Mouse (Mus musculus) left cerebral cortex, postnatal 10 days (tissue): ENCODE measurements around the gene Gucy2g. TPM values are rescaled to one million over a fixed set of nuclear protein-coding genes. Genes with fewer than 3 reads are reported as not detected.
A peak's percentile ranks its signal among the peaks of the same experiment; 100 is the strongest.

Experiments used
- DNase-seq, 2 experiments: peaks; one replicate each; pipeline ENCODE4 v3.0.0; 2021 to 2022; ENCODE audit warnings: low spot score in 2 of 2, mixed read lengths in 1 of 2; ENCODE audit errors: extremely low spot score in 1 of 2
- intact Hi-C: fragments of 180-260 bp; cut with DNase I; formaldehyde crosslinking; loops from one replicate; pipeline ENCODE4 v1.15.1; 2025
- total RNA-seq, 2 experiments: library from RNA; stranded (reverse); gene quantifications; 2 replicates each; pipeline ENCODE4 v1.2.3; 2021

Gucy2g gene
- total RNA-seq, 2 experiments from 2014 or later, result 2.4 to 2.7 TPM

DNA sequence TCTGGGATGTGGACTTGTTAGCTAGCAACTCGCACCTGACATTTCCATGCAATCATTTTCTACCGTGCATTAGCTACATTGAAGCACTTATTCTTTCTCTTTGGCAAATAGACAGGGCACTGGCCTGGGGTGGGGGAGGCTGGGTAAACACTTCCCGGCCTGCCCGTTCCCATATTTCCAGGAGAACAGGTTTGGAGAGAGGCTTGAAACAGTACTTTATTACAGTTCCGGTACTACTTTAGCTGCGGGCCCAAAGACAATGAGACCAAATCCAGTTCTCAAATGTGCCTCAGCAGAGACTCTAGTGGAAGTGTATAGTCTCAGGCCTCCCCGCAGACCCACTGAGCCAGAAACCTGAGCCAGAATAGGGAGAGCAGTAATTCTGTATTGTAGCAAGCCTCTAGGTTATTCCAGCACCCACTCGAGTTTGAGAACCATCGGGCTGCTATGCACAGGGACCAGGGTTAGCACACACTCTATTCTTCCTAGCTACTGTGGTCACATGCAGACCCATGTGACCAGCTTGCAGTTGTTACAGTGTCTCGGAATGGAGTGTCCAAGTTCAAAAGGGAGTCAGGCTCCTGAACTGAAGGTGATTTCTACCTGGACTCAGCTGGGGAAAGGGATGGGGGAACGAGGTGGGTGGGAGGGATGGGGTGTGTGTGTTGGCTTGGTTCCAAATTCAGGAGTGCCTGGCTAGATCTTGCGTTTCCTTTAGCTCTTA is 27.3 kb downstream of the Gucy2g start:
- DNase-seq, result no peak
- intact Hi-C loops, result no loop called here

DNA sequence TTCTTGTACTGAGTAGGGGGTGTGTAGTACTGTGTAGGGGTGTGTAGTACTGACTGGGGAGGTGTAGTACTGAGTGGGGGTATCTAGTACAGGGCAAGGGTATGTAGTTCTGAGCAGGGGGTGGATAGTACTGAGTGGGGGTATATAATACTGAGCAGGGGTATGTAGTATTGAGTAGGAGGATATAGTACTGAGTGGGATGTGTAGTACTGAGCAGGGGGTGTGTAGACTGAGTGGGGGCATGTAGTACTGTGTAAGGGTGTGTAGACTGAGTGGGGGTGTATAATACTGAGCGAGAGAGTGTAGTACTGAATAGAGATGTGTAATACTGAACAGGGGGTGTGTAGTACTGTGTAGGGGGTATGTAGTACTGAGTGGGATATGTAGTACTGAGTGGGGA is 29.3 kb downstream of the Gucy2g start:
- intact Hi-C loops, result no loop called here
- DNase-seq, result no peak

GRCm38 (mm10) chr19:55209084-55209483 is 32.0 kb downstream of the Gucy2g start:
- DNase-seq, result no peak
- intact Hi-C loops, result loop anchor here (10.0 kb wide), 1 partner anchor 1284 kb away; no protein-coding TSS in a partner anchor

- DNase-seq, result no peak
- intact Hi-C loops, result loop anchor here (10.0 kb wide), 1 partner anchor 1284 kb away; no protein-coding TSS in a partner anchor
Measured at GRCm38 (mm10) chr19:55208654-55209053, 32.4 kb downstream of the Gucy2g start.

DNA sequence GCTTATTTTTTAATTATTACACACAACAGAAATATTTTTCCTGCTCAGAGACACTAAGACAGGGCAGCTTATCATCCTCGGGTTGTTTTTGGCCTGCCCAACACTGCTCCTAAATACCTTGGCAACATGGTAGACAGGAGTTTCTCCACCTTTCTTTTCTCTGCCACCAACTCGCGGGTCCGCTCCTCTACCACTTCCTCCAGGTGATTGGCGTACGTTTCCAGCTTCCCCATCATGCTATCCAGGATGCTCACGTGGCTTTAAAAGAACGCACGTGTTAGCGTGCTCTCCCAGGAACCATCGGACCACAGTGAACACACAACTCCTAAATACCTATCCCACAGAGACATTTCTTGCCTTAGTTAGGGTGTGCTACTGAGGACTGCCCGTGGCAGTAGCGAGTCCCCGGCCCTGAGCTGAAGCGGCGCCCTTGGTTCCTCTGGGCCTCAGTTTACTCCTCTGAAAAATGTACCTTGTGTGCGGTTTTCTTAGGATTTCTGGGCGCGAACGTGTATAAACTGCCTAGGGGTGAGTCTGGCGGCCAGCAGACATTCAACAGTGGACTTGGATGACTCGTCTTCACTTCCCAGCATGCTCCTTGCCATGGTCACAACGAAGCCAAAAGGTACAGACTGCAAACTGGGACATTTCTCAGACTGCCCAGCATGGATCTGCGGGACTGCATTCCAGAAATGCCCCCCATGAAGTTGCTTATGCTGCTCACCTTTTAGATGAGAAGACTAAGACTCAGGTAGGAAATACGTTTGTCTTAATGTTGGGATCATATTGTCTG is 33.1 kb downstream of the Gucy2g start:
- intact Hi-C loops, result loop anchor here (10.0 kb wide), 1 partner anchor 1283 kb away; no protein-coding TSS in a partner anchor
- no peak for DNase-seq

DNA sequence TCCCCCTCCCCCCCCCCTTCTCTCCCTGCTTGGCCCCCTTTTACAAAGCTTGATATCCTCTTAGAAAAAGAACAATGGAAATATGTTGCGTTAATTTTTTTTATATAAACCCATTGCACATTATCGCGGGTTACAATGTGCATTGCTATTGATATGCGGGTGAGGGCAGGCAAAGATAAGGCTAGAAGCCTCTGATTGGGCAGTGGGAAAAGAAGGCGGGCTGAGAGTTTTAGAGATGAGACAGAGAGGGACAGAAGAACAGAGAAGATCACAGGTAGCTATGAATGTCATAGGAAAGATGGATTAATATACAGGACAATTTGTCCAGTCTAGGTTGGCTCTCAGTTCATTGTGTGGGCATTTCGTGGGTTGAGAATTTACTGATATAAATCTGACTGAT is 33.8 kb downstream of the Gucy2g start:
- intact Hi-C loops, result loop anchor here (10.0 kb wide), 1 partner anchor 1282 kb away; no protein-coding TSS in a partner anchor

DNA sequence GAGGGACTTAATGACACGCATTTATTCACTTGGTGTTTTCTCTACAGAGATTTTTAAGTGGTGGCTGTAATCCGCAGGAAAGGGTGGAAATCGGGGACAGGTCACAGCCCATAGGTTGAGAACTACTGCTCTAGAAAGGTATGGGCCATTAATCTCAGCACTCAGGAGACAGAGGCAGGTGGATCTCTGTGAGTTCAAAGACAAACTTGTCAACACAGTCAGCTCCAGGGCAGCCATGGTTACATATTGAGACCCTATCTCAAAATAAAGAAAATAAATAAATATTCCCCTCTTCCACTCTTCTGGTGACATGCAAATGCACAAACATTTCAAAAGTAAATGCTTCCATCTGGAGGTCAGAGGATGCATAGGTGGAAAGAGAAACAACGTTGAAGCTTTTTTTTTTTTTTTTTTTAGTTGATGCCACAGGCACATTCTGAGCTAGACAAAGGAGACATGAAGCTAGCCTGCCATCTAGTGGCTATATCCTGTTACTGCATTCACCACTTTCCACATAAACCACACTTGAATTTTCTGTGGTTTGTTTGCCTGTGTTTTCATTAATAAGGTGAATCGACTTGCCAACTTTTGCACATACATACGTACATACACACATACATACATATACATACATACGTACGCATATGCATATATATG is 34.4 kb downstream of the Gucy2g start:
- peak in 1 of 2 experiments; percentile 66 for DNase-seq
- intact Hi-C loops, result loop anchor here (10.0 kb wide), 1 partner anchor 1282 kb away; no protein-coding TSS in a partner anchor

More for the DNA sequence above, 33.8 kb downstream of the Gucy2g start:
- DNase-seq, result no peak

GRCm38 (mm10) chr19:55198303-55198702 is 42.7 kb downstream of the Gucy2g start:
- intact Hi-C loops, result loop anchor here (5.0 to 10.0 kb wide), 2 partner anchors 121 to 1254 kb away; partner anchors contain the start of genes Bbip1 and Shoc2
- peak; percentile 69 to 75 for DNase-seq

DNA sequence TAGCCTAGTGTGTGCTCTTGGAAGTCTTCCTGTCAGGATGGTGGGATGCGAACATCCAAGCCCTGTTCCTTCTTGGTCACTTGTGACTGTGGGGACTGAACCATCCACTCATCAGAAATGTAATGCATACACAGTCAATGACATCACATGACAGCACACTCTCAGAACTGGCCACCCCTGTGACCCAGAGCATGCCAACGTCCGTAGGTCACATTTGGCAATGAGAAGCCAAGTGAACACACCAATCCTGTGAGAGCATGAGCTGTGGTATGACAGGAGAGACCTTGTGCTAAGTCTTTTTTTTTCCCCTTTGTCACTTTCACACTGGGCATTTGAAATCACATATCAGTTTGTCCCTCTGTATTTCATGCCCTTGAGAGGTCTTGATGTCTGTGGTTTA is 45.5 kb downstream of the Gucy2g start:
- intact Hi-C loops, result loop anchor here (5.0 to 10.0 kb wide), 2 partner anchors 118 to 1251 kb away; partner anchors contain the start of genes Bbip1 and Shoc2
- no peak for DNase-seq

DNA sequence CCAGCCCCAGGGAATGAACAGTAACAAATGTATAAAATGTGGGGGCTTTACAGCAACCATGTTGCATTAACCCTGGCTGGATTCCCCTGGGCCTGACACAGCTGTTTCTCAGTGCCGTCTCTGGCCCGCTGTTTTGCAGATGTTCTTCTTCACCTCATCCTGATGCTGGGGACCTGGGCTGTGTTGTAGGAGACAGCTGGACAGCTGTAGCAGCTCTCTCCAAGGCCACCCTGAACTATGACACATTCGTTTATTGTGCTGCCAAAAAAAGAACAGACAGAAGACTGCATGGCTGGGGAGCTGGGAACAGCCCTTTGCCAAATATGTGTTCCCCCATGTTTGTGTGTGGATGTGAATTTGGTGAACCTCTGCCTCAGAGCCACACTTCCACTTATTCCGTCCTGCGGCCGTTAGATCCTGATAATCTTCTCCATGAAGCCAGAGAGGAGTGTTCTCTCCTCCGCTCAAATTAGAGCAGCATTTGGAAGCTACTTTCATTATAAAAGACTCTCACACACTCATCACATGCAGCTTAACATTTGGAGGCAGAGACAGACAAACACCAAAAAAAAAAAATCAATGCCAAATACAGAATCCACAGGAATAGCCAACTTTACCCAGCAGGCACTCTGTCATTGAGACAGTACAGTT is 46.4 kb downstream of the Gucy2g start:
- intact Hi-C loops, result loop anchor here (5.0 to 10.0 kb wide), 3 partner anchors 97 to 1250 kb away; partner anchors contain the start of genes Bbip1 and Shoc2
- DNase-seq, result no peak

DNA sequence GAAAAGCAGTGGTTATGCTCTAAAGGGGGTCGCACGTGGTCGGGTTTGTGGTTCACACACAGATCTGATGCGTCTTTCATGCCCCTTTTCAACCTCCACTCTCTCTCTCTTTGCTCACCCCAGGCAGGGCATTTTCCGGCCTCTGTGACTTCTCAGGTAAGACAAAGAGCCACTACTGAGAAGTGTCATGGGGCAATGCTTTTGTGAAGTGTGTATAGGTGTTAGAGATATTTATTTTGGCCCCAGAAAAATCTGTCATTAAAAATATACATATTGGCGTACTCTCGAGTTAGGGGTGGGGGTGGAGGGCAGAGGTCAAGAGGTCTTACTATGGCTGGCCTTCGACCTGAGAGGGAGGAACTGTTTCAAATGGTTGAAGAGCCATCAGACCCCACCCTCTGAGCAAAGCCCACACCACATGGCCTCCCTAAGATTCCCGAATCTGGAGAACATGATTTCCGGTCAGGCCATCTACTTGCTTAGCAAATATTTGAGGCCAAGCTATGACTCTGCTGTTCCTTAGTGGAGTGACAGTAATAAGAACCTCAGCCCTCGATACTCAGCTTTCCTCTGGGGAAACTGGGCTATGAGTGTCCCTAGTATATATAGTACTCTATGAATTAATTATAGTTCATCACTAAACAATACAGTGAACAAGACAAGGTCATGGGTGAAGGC is 47.2 kb downstream of the Gucy2g start:
- no peak for DNase-seq
- intact Hi-C loops, result loop anchor here (5.0 to 10.0 kb wide), 2 partner anchors 97 to 1249 kb away; partner anchors contain the start of genes Bbip1 and Shoc2

- DNase-seq, result no peak
- intact Hi-C loops, result loop anchor here (5.0 to 10.0 kb wide), 2 partner anchors 95 to 1248 kb away; partner anchors contain the start of genes Bbip1 and Shoc2
Measured at GRCm38 (mm10) chr19:55192254-55192945, 48.6 kb downstream of the Gucy2g start.

- DNase-seq, result no peak
- intact Hi-C loops, result loop anchor here (5.0 to 10.0 kb wide), 2 partner anchors 94 to 1247 kb away; partner anchors contain the start of genes Bbip1 and Shoc2
Measured at GRCm38 (mm10) chr19:55191596-55191995, 49.4 kb downstream of the Gucy2g start.

DNA sequence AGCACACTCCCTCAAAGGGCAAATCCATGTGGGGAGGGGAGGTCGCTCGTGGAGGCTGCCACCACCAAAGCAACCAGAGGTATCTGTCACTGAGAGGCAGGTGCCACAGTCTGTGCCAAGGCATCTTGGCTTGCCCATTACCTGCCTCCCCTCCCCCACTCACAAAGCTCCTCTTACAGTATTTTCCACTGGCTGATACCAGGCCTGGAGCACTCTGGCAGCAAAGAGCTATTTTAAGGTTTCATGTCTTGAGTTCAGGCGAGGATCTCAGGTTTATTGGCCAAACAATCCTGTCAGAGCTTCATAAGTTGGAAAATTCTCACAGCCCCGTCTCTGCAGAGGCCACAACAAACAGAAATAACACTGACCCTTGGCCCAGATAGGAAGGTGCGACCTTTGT is 51.0 kb downstream of the Gucy2g start:
- DNase-seq, result no peak
- intact Hi-C loops, result loop anchor here (5.0 to 10.0 kb wide), 2 partner anchors 93 to 1245 kb away; partner anchors contain the start of genes Bbip1 and Shoc2

GRCm38 (mm10) chr19:55185651-55186050 is 55.4 kb downstream of the Gucy2g start:
- DNase-seq, result peak in 1 of 2 experiments; percentile 16

DNA sequence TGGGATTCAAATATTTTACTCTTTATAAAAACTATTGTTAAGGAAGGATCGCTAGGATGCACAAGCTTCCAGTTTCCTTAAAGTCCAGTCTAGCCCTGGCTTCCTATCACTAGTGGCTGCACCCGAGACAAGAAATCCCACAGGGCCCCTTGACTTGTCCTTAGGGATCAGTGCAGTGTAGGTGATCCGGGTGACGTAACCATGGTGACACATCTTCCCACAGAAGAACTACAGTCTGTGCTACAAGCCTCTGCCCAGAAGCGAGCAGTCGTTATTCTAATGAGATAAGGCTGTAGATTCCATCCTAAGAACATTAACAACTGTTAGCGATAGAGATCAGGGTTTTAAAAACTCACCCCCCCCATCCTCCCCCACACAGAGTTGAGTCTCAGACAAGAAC is 56.0 kb downstream of the Gucy2g start:
- no peak for DNase-seq
- intact Hi-C loops, result no loop called here

More at GRCm38 (mm10) chr19:55185651-55186050, 55.4 kb downstream of the Gucy2g start:
- intact Hi-C loops, result no loop called here

GRCm38 (mm10) chr19:55184442-55184841 is 56.6 kb downstream of the Gucy2g start:
- peak in 1 of 2 experiments; percentile 43 for DNase-seq
- intact Hi-C loops, result no loop called here
